Mouse (Mus musculus): Measurements from ENCODE around the gene Fam78b. TPM values are rescaled to one million over a fixed set of nuclear protein-coding genes. Genes with fewer than 3 reads are reported as not detected.

Fam78b gene
- polyA plus RNA-seq, 1 experiment from 2014 or later, result 1.3 TPM

- WGBS, result 33% methylated on average over 6 of the region's 6 CpGs
- Histone ChIP-seq H3K4me2 (ENCODE audit: low read length) (no peak overlapping the region), H3K27ac (replicated peaks in 1 of 2; ENCODE audit: control insufficient read depth in 1 of 2, insufficient read depth in 1 of 2, low read depth in 2 of 2, low read length in 2 of 2) (no peak overlapping the region), H3K4me3 (ENCODE audit: control insufficient read depth in 1 of 2, insufficient read depth in 1 of 2, low read depth in 1 of 2, low read length in 2 of 2) (no peak overlapping the region), H3K9ac (ENCODE audit: low read length) (no peak overlapping the region), H3K4me1 (ENCODE audit: control insufficient read depth in 2 of 2, insufficient read depth in 2 of 2, low read length in 2 of 2) (no peaks in the 10 kb centered on the region; a peak in 1 of 4 replicates), H3K9me3 (ENCODE audit: control insufficient read depth, low read length) (no peaks in the 10 kb centered on the region), H3K36me3 (ENCODE audit: control insufficient read depth, insufficient read depth, low read length) (no peaks in the 10 kb centered on the region), H3K27me3 (ENCODE audit: control insufficient read depth, insufficient read depth, low read length) (no peaks in the 10 kb centered on the region)
- ATAC-seq (ENCODE audit: insufficient number of reproducible peaks, insufficient read depth, low FRiP score, low read depth), result no peak
Observed at GRCm38 (mm10) chr1:167011301-167011700, 10.1 kb downstream of the Fam78b start.

- 83% methylated on average over 8 of the region's 8 CpGs for WGBS
- Histone ChIP-seq H3K27ac (replicated peaks in 1 of 2; ENCODE audit: control insufficient read depth in 1 of 2, insufficient read depth in 1 of 2, low read depth in 2 of 2, low read length in 2 of 2) (no peak overlapping the region), H3K27me3 (ENCODE audit: control insufficient read depth, insufficient read depth, low read length) (no peaks in the 10 kb centered on the region), H3K36me3 (ENCODE audit: control insufficient read depth, insufficient read depth, low read length) (no peaks in the 10 kb centered on the region), H3K4me3 (ENCODE audit: control insufficient read depth in 1 of 2, insufficient read depth in 1 of 2, low read depth in 1 of 2, low read length in 2 of 2) (no peak overlapping the region), H3K4me2 (ENCODE audit: low read length) (no peak overlapping the region), H3K9me3 (ENCODE audit: control insufficient read depth, low read length) (no peaks in the 10 kb centered on the region), H3K9ac (ENCODE audit: low read length) (no peak overlapping the region), H3K4me1 (ENCODE audit: control insufficient read depth in 2 of 2, insufficient read depth in 2 of 2, low read length in 2 of 2) (no peaks in the 10 kb centered on the region; a peak in 1 of 4 replicates)
- no peak for ATAC-seq (ENCODE audit: insufficient number of reproducible peaks, insufficient read depth, low FRiP score, low read depth)
Observed at GRCm38 (mm10) chr1:167012616-167013015, 11.4 kb downstream of the Fam78b start.

GRCm38 (mm10) chr1:167013234-167013864 lies 12.1 kb downstream of the Fam78b start:
- Histone ChIP-seq H3K4me1 (ENCODE audit: control insufficient read depth in 2 of 2, insufficient read depth in 2 of 2, low read length in 2 of 2) (no peaks in the 10 kb centered on the region; a peak in 1 of 4 replicates), H3K27ac (replicated peaks in 1 of 2; ENCODE audit: control insufficient read depth in 1 of 2, insufficient read depth in 1 of 2, low read depth in 2 of 2, low read length in 2 of 2) (no peak overlapping the region), H3K9ac (ENCODE audit: low read length) (no peak overlapping the region), H3K27me3 (ENCODE audit: control insufficient read depth, insufficient read depth, low read length) (no peaks in the 10 kb centered on the region), H3K4me3 (ENCODE audit: control insufficient read depth in 1 of 2, insufficient read depth in 1 of 2, low read depth in 1 of 2, low read length in 2 of 2) (no peak overlapping the region), H3K4me2 (ENCODE audit: low read length) (no peak overlapping the region), H3K36me3 (ENCODE audit: control insufficient read depth, insufficient read depth, low read length) (no peaks in the 10 kb centered on the region), H3K9me3 (ENCODE audit: control insufficient read depth, low read length) (no peaks in the 10 kb centered on the region)
- WGBS, result 51% methylated on average over 7 of the region's 7 CpGs
- no peak for ATAC-seq (ENCODE audit: insufficient number of reproducible peaks, insufficient read depth, low FRiP score, low read depth)

GRCm38 (mm10) chr1:167016269-167016668 lies 15.1 kb downstream of the Fam78b start:
- no peaks in the 10 kb centered on the region for H3K27me3 ChIP-seq (ENCODE audit: control insufficient read depth, insufficient read depth, low read length)
- no peak overlapping the region for H3K4me3 ChIP-seq (ENCODE audit: control insufficient read depth in 1 of 2, insufficient read depth in 1 of 2, low read depth in 1 of 2, low read length in 2 of 2)
- H3K4me1 ChIP-seq (ENCODE audit: control insufficient read depth in 2 of 2, insufficient read depth in 2 of 2, low read length in 2 of 2), result no peaks in the 10 kb centered on the region; a peak in 1 of 4 replicates
- H3K27ac ChIP-seq (replicated peaks in 1 of 2; ENCODE audit: control insufficient read depth in 1 of 2, insufficient read depth in 1 of 2, low read depth in 2 of 2, low read length in 2 of 2), result no peak overlapping the region
- no peaks in the 10 kb centered on the region for H3K36me3 ChIP-seq (ENCODE audit: control insufficient read depth, insufficient read depth, low read length)
- no peak overlapping the region for H3K4me2 ChIP-seq (ENCODE audit: low read length)
- WGBS, result 50% methylated on average over 3 of the region's 3 CpGs
- no peak for ATAC-seq (ENCODE audit: insufficient number of reproducible peaks, insufficient read depth, low FRiP score, low read depth)
- no peaks in the 10 kb centered on the region for H3K9me3 ChIP-seq (ENCODE audit: control insufficient read depth, low read length)
- no peak overlapping the region for H3K9ac ChIP-seq (ENCODE audit: low read length)

GRCm38 (mm10) chr1:167022001-167022424 lies 20.8 kb downstream of the Fam78b start:
- Histone ChIP-seq H3K36me3 (ENCODE audit: control insufficient read depth, insufficient read depth, low read length) (no peaks in the 10 kb centered on the region), H3K9me3 (ENCODE audit: control insufficient read depth, low read length) (0 out of 2 replicates have a peak, but pooled peaks cover under 1% of the 10 kb centered on the region), H3K4me2 (ENCODE audit: low read length) (no peak overlapping the region), H3K9ac (ENCODE audit: low read length) (no peak overlapping the region), H3K27ac (replicated peaks in 1 of 2; ENCODE audit: control insufficient read depth in 1 of 2, insufficient read depth in 1 of 2, low read depth in 2 of 2, low read length in 2 of 2) (no peak overlapping the region), H3K4me3 (ENCODE audit: control insufficient read depth in 1 of 2, insufficient read depth in 1 of 2, low read depth in 1 of 2, low read length in 2 of 2) (no peak overlapping the region), H3K27me3 (ENCODE audit: control insufficient read depth, insufficient read depth, low read length) (no peaks in the 10 kb centered on the region), H3K4me1 (ENCODE audit: control insufficient read depth in 2 of 2, insufficient read depth in 2 of 2, low read length in 2 of 2) (no peaks in the 10 kb centered on the region)
- ATAC-seq (ENCODE audit: insufficient number of reproducible peaks, insufficient read depth, low FRiP score, low read depth), result no peak
- WGBS, result 55% methylated on average over 9 of the region's 9 CpGs

- peaks cover 5% of the 10 kb centered on the region for H3K9me3 ChIP-seq (ENCODE audit: control insufficient read depth, low read length)
Observed at GRCm38 (mm10) chr1:167022541-167023121, 21.4 kb downstream of the Fam78b start.

GRCm38 (mm10) chr1:167023794-167024193 lies 22.6 kb downstream of the Fam78b start:
- H3K9ac ChIP-seq (ENCODE audit: low read length), result no peak overlapping the region
- no peak overlapping the region for H3K4me3 ChIP-seq (ENCODE audit: control insufficient read depth in 1 of 2, insufficient read depth in 1 of 2, low read depth in 1 of 2, low read length in 2 of 2)
- 86% methylated on average over 11 of the region's 11 CpGs for WGBS
- no peaks in the 10 kb centered on the region for H3K36me3 ChIP-seq (ENCODE audit: control insufficient read depth, insufficient read depth, low read length)
- no peaks in the 10 kb centered on the region for H3K4me1 ChIP-seq (ENCODE audit: control insufficient read depth in 2 of 2, insufficient read depth in 2 of 2, low read length in 2 of 2)
- H3K27ac ChIP-seq (replicated peaks in 1 of 2; ENCODE audit: control insufficient read depth in 1 of 2, insufficient read depth in 1 of 2, low read depth in 2 of 2, low read length in 2 of 2), result no peak overlapping the region
- H3K27me3 ChIP-seq (ENCODE audit: control insufficient read depth, insufficient read depth, low read length), result no peaks in the 10 kb centered on the region
- no peak overlapping the region for H3K4me2 ChIP-seq (ENCODE audit: low read length)
- H3K9me3 ChIP-seq (ENCODE audit: control insufficient read depth, low read length), result peaks cover 8% of the 10 kb centered on the region
- no peak for ATAC-seq (ENCODE audit: insufficient number of reproducible peaks, insufficient read depth, low FRiP score, low read depth)

More at GRCm38 (mm10) chr1:167022541-167023121, 21.4 kb downstream of the Fam78b start:
- no peaks in the 10 kb centered on the region for H3K4me1 ChIP-seq (ENCODE audit: control insufficient read depth in 2 of 2, insufficient read depth in 2 of 2, low read length in 2 of 2)
- H3K36me3 ChIP-seq (ENCODE audit: control insufficient read depth, insufficient read depth, low read length), result no peaks in the 10 kb centered on the region
- H3K9ac ChIP-seq (ENCODE audit: low read length), result no peak overlapping the region
- H3K27me3 ChIP-seq (ENCODE audit: control insufficient read depth, insufficient read depth, low read length), result no peaks in the 10 kb centered on the region
- H3K4me3 ChIP-seq (ENCODE audit: control insufficient read depth in 1 of 2, insufficient read depth in 1 of 2, low read depth in 1 of 2, low read length in 2 of 2), result no peak overlapping the region
- 0 out of 2 replicates have a peak, but pooled peaks have one; percentile 39 for ATAC-seq (ENCODE audit: insufficient number of reproducible peaks, insufficient read depth, low FRiP score, low read depth)
- no peak overlapping the region for H3K27ac ChIP-seq (replicated peaks in 1 of 2; ENCODE audit: control insufficient read depth in 1 of 2, insufficient read depth in 1 of 2, low read depth in 2 of 2, low read length in 2 of 2)
- H3K4me2 ChIP-seq (ENCODE audit: low read length), result no peak overlapping the region
- 47% methylated on average over 8 of the region's 8 CpGs for WGBS
